8 mouse cellular contexts compared by ENCODE assay signal in the genomic region with DNA sequence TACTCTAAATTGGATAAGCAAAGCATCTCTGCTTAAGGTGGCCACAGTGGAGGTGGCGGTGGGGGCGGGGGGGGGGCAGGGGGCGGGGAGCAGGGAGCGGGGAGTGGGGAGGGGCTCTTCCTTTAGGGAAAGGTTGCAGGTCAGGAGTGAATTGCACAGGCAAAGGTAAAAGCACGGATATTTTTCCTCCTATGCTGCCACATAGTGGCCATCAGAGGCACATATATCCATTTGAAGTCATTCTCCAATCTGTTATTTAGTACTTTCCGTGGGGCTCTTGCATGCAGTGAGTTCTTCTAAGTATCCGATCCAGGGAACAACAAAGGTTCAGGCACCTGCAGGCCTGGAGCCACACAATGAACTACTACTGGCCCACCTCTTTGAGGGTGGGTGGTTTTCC. TPM values are rescaled to one million over a fixed set of nuclear protein-coding genes. Genes with fewer than 3 reads are reported as not detected.
DNase-seq lines count a peak whose midpoint lies in the region; ATAC-seq and TF ChIP-seq lines count a peak whose summit lies in the region.

No protein-coding gene starts in this region.

- H3K9ac ChIP-seq in kidney, embryonic 15.5 days: no peak overlapping the region
- H3K9ac ChIP-seq in heart, embryonic 15.5 days: no peak overlapping the region
- H3K9ac ChIP-seq in midbrain, embryonic 13.5 days (replicated peaks): no peak overlapping the region

- no peaks in the 10 kb centered on the region for H3K27me3 ChIP-seq in kidney, embryonic 15.5 days
- no peaks in the 10 kb centered on the region for H3K27me3 ChIP-seq in heart, embryonic 15.5 days
- H3K27me3 ChIP-seq in midbrain, embryonic 13.5 days: no peaks in the 10 kb centered on the region
- H3K27me3 ChIP-seq in cerebellum, adult 2 months (ENCODE audit: control insufficient read depth, insufficient read depth, low read length): no peaks in the 10 kb centered on the region

- no peak for TF ChIP-seq POLR2A in cerebellum, adult 2 months (IDR thresholded peaks at IDR 0.05; ENCODE audit: borderline replicate concordance, insufficient read depth, low read length)

- H3K4me3 ChIP-seq in kidney, embryonic 15.5 days (replicated peaks): no peak overlapping the region
- no peak overlapping the region for H3K4me3 ChIP-seq in heart, embryonic 15.5 days
- H3K4me3 ChIP-seq in midbrain, embryonic 13.5 days (replicated peaks): no peak overlapping the region
- no peak overlapping the region for H3K4me3 ChIP-seq in cerebellum, adult 2 months (replicated peaks; ENCODE audit: insufficient read depth, low read depth, low read length)

- ATAC-seq in kidney, embryonic 15.5 days (replicated peaks; ENCODE audit: low FRiP score): peak; percentile 40; the same call in 1 of the 2 replicates
- 0 out of 2 replicates have a peak, but pooled peaks have one; percentile 13 for ATAC-seq in heart, embryonic 15.5 days (replicated peaks; ENCODE audit: insufficient number of reproducible peaks, insufficient read depth, low FRiP score, low read depth)
- 0 out of 2 replicates have a peak, but pooled peaks have one; percentile 53 for ATAC-seq in midbrain, embryonic 13.5 days

- no peaks in the 10 kb centered on the region for H3K9me3 ChIP-seq in kidney, embryonic 15.5 days (replicated peaks)
- H3K9me3 ChIP-seq in heart, embryonic 15.5 days (replicated peaks): no peaks in the 10 kb centered on the region
- H3K9me3 ChIP-seq in midbrain, embryonic 13.5 days: no peaks in the 10 kb centered on the region

- DNase-seq in kidney, adult 9 months: no peak
- peak; percentile 75 for DNase-seq in ZHBTc4 (ENCODE audit: low read depth, low spot score)
- no peak for DNase-seq in spleen, postnatal 14 days (ENCODE audit: low spot score in 2 of 2)
- DNase-seq in cerebellum, adult 2 months: no peak
- DNase-seq in neural tube, embryonic 10.5 days (ENCODE audit: extremely low spot score, low spot score): no peak

- WGBS in kidney, embryonic 15.5 days: 15% methylated on average over 7 of the region's 7 CpGs
- 28% methylated on average over 7 of the region's 7 CpGs for WGBS in heart, embryonic 15.5 days
- WGBS in midbrain, embryonic 13.5 days: 25% methylated on average over 7 of the region's 7 CpGs
- WGBS in cerebellum, adult 2 months: 26% methylated on average over 7 of the region's 7 CpGs

- H3K36me3 ChIP-seq in kidney, embryonic 15.5 days: no peaks in the 10 kb centered on the region; the same call in 1 of the 2 replicates
- no peaks in the 10 kb centered on the region for H3K36me3 ChIP-seq in heart, embryonic 15.5 days
- H3K36me3 ChIP-seq in midbrain, embryonic 13.5 days: peaks cover 21% of the 10 kb centered on the region; the same call in 1 of the 2 replicates

- no peaks in the 10 kb centered on the region for H3K4me1 ChIP-seq in kidney, embryonic 15.5 days
- H3K4me1 ChIP-seq in heart, embryonic 15.5 days (replicated peaks): peaks cover 10% of the 10 kb centered on the region
- H3K4me1 ChIP-seq in midbrain, embryonic 13.5 days (replicated peaks): no peaks in the 10 kb centered on the region
- no peaks in the 10 kb centered on the region for H3K4me1 ChIP-seq in cerebellum, adult 2 months (ENCODE audit: control insufficient read depth, insufficient read depth, low read length)

- no peak overlapping the region for H3K4me2 ChIP-seq in kidney, embryonic 15.5 days
- 0 out of 2 replicates have a peak overlapping the region, but pooled peaks have one; percentile 26 for H3K4me2 ChIP-seq in heart, embryonic 15.5 days
- H3K4me2 ChIP-seq in midbrain, embryonic 13.5 days (replicated peaks): no peak overlapping the region

- H3K27ac ChIP-seq in kidney, embryonic 15.5 days: no peak overlapping the region
- no peak overlapping the region for H3K27ac ChIP-seq in heart, embryonic 15.5 days
- H3K27ac ChIP-seq in midbrain, embryonic 13.5 days: no peak overlapping the region
- H3K27ac ChIP-seq in cerebellum, adult 2 months (ENCODE audit: insufficient read depth, low read length): no peak overlapping the region

- no peak; the same call in 1 of the 2 replicates for TF ChIP-seq CTCF in cerebellum, adult 2 months (IDR thresholded peaks at IDR 0.05; ENCODE audit: borderline replicate concordance, insufficient read depth, low read depth, low read length)

RNA-seq across cellular contexts. Expression of gene F2rl2, which starts 29.4 kb away (rescaled TPM):
- 0.30 and 0.52 TPM in 2 replicates for polyA plus RNA-seq in kidney, embryonic 15.5 days (2015; fragmentation: Nextera tagmentation; extraction: Ambion mirVana)
- polyA plus RNA-seq in heart, embryonic 15.5 days (2015; fragmentation: Nextera tagmentation; extraction: Ambion mirVana): 0.47 and 0.52 TPM in 2 replicates
- polyA plus RNA-seq in midbrain, embryonic 13.5 days (2015; fragmentation: Nextera tagmentation; extraction: Ambion mirVana): 0.63 and 0.71 TPM in 2 replicates
- polyA plus RNA-seq in cerebellum, adult 2 months (2012; rRNA removed): 0.36 and 0.44 TPM in 2 replicates

RNA-seq across cellular contexts. Expression of gene F2r, which starts 49.0 kb away (rescaled TPM):
- 126 TPM in 2 replicates for polyA plus RNA-seq in kidney, embryonic 15.5 days (2015; fragmentation: Nextera tagmentation; extraction: Ambion mirVana)
- polyA plus RNA-seq in heart, embryonic 15.5 days (2015; fragmentation: Nextera tagmentation; extraction: Ambion mirVana): 98.6 and 109 TPM in 2 replicates
- 86.0 and 88.2 TPM in 2 replicates for polyA plus RNA-seq in midbrain, embryonic 13.5 days (2015; fragmentation: Nextera tagmentation; extraction: Ambion mirVana)
- 4.3 and 4.4 TPM in 2 replicates for polyA plus RNA-seq in cerebellum, adult 2 months (2012; rRNA removed)

Comparison
In these comparisons a context has a peak if more than half of its experiments do, and no peak if none do; other contexts are left out.
1. RNA of gene F2r, which starts 49.0 kb away (polyA plus RNA-seq): 126 TPM in kidney, embryonic 15.5 days, 98.6 to 109 TPM in heart, embryonic 15.5 days and 86.0 to 88.2 TPM in midbrain, embryonic 13.5 days; 4.3 to 4.4 TPM in cerebellum, adult 2 months; every median in the first group is over 10 times any median in the second.
2. Peak in every context shown above with its lines, with median percentiles within 50 percentile points of each other: ATAC-seq.